Mouse (Mus musculus) forebrain, embryonic 16.5 days (tissue): ENCODE data around the gene Gm47955. TPM values are rescaled to one million over a fixed set of nuclear protein-coding genes. Genes with fewer than 3 reads are reported as not detected.
"Not testable (repeated sequence)": the region's sequence is repeated elsewhere in the genome, so short reads cannot be mapped to it uniquely, and the experiment has no call there.

Experiments used
- ATAC-seq: fragments of 200-750 bp; cut with Nextera tagmentation; 2 replicates; pipeline ENCODE4 v1.8.0; 2017; ENCODE audit warnings: mild to moderate bottlenecking, moderate library complexity
- H3K27ac ChIP-seq: fragments of 300-500 bp; sonication (generic); 2 replicates; pipeline ENCODE4 v1.5.1; 2014; ENCODE audit warnings: low read length, control low read depth
- H3K27me3 ChIP-seq: fragments of 300-500 bp; sonication (generic); replicated peaks from 2 replicates; pipeline ENCODE4 v1.6.1; 2014; ENCODE audit warnings: low read length; ENCODE audit not compliant: control insufficient read depth, insufficient read depth
- H3K36me3 ChIP-seq: fragments of 300-500 bp; sonication (generic); 2 replicates; pipeline ENCODE4 v1.6.1; 2014; ENCODE audit not compliant: control insufficient read depth, insufficient read depth
- H3K4me1 ChIP-seq: fragments of 300-500 bp; sonication (generic); replicated peaks from 2 replicates; pipeline ENCODE4 v1.6.1; 2014; ENCODE audit warnings: low read length; ENCODE audit not compliant: control insufficient read depth, insufficient read depth
- H3K4me2 ChIP-seq: fragments of 300-500 bp; sonication (generic); 2 replicates; pipeline ENCODE4 v1.6.1; 2014; ENCODE audit warnings: mild to moderate bottlenecking, low read length, control low read depth
- H3K4me3 ChIP-seq: fragments of 300-500 bp; sonication (generic); replicated peaks from 2 replicates; pipeline ENCODE4 v1.5.1; 2014; ENCODE audit warnings: mild to moderate bottlenecking, low read length, control low read depth
- H3K9ac ChIP-seq: fragments of 300-500 bp; sonication (generic); replicated peaks from 2 replicates; pipeline ENCODE4 v1.6.1; 2014; ENCODE audit warnings: low read depth, low read length, control low read depth
- H3K9me3 ChIP-seq: fragments of 300-500 bp; sonication (generic); 2 replicates; pipeline ENCODE4 v1.6.1; 2016; ENCODE audit warnings: low read length; ENCODE audit not compliant: control insufficient read depth
- WGBS: fragments of 180-500 bp; shearing (Covaris S2); extraction: QIAGEN DNeasy Blood & Tissue Kit; methylation state at CpG from one replicate; pipeline ENCODE4 v1.1.7; 2014; 5-methylcytosine and 5-hydroxymethylcytosine counted together
- polyA plus RNA-seq: library from polyadenylated mRNA; unstranded; fragments of >200 nt; fragmentation: Nextera tagmentation; extraction: Ambion mirVana; gene quantifications from 2 replicates; pipeline ENCODE4 v1.2.1, GENCODE M21; 2015

Gene Gm47955
- polyA plus RNA-seq, 1 experiment from 2014 or later = not detected

DNA sequence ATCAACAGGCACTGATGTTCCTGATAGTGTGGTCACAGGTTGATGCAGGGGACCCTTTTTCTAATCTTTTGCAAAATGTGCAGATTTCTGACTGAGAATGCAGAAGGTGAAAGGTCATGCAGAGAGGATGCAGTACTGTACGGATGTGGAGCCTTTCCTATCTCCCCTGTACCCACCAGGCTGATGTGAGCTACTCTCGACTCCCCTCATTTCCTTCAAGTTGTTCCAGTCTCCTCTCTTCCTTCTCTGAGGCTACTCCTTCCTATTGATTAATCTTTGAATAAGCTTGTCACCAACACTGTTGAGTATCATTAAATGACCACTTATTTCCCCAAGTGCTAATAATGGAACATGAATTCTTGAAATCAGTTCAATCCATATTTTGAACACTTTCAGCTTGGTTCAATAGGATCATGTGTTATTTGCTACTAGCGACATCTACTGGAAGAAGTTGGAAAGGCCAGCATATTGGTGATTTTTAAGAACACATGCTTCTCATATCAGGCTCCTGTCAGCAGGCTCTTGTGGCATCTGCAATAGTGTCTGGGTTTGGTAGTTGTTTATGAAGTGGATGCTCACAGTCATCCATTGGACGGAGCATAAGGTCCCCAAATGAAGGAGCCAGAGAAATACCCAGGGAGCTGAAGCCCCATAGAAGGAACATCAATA is 27.6 kb downstream of the Gm47955 start:
- H3K4me2 ChIP-seq = no peak overlapping the region
- peak; percentile 90 for ATAC-seq
- no peaks in the 10 kb centered on the region for H3K27me3 ChIP-seq
- no peaks in the 10 kb centered on the region for H3K9me3 ChIP-seq
- no peak overlapping the region for H3K4me3 ChIP-seq
- no peaks in the 10 kb centered on the region for H3K36me3 ChIP-seq
- 33% methylated on average over 4 of the region's 4 CpGs for WGBS
- no peak overlapping the region for H3K27ac ChIP-seq
- no peaks in the 10 kb centered on the region for H3K4me1 ChIP-seq
- no peak overlapping the region for H3K9ac ChIP-seq

DNA sequence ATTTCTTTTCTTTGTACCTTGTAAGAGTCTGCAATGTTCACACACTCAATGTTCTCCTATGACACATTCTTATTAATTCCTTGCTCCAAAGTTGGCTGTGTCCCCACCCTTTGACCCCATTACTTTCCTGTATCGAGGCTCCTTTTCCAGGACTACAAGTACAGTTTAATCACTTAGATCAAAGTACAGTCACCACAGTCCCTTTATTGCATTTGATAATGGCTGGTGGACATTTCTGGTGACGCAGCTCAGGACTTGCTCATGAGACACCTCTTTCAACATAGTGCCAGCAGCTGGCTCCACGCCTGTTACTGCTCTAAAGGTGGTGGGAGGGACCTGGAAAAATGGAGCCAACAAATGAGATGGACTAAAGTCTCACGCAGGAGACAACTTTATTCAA is 31.0 kb downstream of the Gm47955 start:
- no peak overlapping the region for H3K4me3 ChIP-seq
- no peak for ATAC-seq
- no peaks in the 10 kb centered on the region for H3K9me3 ChIP-seq
- no peaks in the 10 kb centered on the region for H3K36me3 ChIP-seq
- no peak overlapping the region for H3K27ac ChIP-seq
- H3K4me1 ChIP-seq = no peaks in the 10 kb centered on the region
- WGBS = 66% methylated on average over 4 of the region's 4 CpGs
- no peak overlapping the region for H3K4me2 ChIP-seq
- no peaks in the 10 kb centered on the region for H3K27me3 ChIP-seq
- H3K9ac ChIP-seq = no peak overlapping the region

DNA sequence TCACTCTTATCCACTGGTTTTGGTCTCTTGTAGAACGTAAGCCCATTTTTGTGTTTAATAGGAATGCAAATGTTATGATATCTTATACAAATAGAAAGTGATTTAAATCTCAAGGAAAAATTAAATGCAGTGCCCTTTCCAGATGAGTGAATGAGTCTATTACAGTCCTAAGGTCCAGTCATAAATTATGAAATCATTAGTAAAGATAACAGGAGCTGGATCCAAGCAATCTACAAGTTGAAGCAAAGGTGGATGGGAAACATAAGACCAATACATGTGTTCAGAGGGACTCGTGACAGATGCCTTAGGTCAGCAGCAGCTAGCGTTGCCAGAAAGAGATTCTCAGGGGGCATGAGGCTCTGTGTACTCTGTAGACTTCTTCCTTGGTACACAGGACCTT is 31.5 kb downstream of the Gm47955 start:
- Histone ChIP-seq H3K9ac (no peak overlapping the region), H3K4me2 (no peak overlapping the region), H3K36me3 (no peaks in the 10 kb centered on the region), H3K9me3 (no peaks in the 10 kb centered on the region), H3K4me3 (no peak overlapping the region), H3K4me1 (no peaks in the 10 kb centered on the region), H3K27me3 (no peaks in the 10 kb centered on the region), H3K27ac (no peak overlapping the region)
- 82% methylated on average over 3 of the region's 3 CpGs for WGBS
- ATAC-seq = no peak

DNA sequence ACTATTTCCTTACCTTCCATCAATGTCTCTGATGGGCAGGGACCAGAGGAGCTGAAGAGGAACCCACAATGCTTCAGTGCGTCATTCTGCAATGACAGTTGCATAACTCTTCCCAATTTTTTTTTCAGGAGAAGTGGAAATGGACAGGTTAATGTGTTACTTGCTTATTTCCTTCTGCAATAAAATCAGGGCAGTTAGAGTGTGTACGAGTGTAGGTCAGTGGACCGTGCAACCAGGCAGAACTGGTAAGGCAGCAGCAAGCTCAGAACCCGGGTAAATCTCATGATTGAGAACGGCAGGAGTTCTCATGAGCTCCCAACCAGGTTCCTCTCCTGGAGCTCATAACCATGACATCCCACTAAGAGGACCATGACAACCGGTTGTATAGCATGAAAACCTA is 32.0 kb downstream of the Gm47955 start:
- no peak for ATAC-seq
- Histone ChIP-seq H3K4me2 (no peak overlapping the region), H3K4me1 (no peaks in the 10 kb centered on the region), H3K9me3 (no peaks in the 10 kb centered on the region), H3K36me3 (no peaks in the 10 kb centered on the region), H3K9ac (no peak overlapping the region), H3K27me3 (no peaks in the 10 kb centered on the region), H3K27ac (no peak overlapping the region), H3K4me3 (no peak overlapping the region)
- WGBS = 92% methylated on average over 6 of the region's 6 CpGs

DNA sequence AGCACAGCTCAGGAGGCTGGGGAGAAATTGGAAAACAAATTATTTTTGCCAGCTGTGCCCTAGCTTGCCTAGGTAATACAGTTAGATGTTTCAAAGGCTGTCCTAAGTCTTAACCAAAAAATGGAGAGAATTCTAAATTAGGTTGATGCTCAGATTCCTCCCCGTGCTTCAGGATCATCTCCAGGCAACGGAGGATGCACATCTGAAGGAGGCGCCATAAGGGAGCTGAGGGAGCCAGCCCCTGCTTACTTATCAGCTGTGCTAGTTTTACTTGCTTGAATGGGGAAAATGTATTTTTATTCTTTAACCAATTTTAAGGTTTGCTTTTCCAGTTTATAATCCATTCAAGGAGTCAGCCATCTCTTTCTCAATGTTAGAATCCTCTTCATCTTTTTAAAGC is 33.9 kb downstream of the Gm47955 start:
- Histone ChIP-seq H3K9ac (no peak overlapping the region), H3K4me3 (no peak overlapping the region), H3K4me1 (no peaks in the 10 kb centered on the region), H3K4me2 (no peak overlapping the region), H3K9me3 (no peaks in the 10 kb centered on the region), H3K27ac (no peak overlapping the region), H3K36me3 (no peaks in the 10 kb centered on the region), H3K27me3 (no peaks in the 10 kb centered on the region)
- WGBS = 75% methylated on average over 3 of the region's 3 CpGs
- no peak for ATAC-seq

DNA sequence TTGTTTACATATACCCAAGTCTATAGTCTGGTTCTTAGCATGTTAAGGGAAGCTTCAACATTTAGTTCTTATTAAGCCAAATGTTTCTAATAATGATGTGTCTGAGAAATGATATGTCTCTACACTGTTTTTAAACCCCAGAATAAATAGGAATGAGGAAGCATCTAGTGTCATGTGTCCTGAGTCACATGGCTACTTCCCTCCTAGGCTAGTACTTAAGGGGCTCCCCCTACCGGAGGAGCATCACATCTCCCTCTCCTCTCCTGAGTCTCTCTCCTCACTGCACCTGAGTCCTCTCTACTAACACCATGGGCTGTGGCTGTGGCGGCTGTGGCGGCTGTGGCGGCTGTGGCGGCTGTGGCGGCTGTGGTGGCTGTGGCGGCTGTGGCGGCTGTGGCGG is 40.2 kb downstream of the Gm47955 start, which contains the start of gene Gm47959:
Gene Gm47959, plus strand, starts transcription at position 243 of the 400 bp plus-strand sequence.
- WGBS = 96% methylated on average over 8 of the region's 9 CpGs
- H3K4me1 ChIP-seq, H3K9me3 ChIP-seq, ATAC-seq, H3K27ac ChIP-seq, H3K9ac ChIP-seq, H3K27me3 ChIP-seq, H3K4me2 ChIP-seq, H3K36me3 ChIP-seq, H3K4me3 ChIP-seq: not testable (repeated sequence)

DNA sequence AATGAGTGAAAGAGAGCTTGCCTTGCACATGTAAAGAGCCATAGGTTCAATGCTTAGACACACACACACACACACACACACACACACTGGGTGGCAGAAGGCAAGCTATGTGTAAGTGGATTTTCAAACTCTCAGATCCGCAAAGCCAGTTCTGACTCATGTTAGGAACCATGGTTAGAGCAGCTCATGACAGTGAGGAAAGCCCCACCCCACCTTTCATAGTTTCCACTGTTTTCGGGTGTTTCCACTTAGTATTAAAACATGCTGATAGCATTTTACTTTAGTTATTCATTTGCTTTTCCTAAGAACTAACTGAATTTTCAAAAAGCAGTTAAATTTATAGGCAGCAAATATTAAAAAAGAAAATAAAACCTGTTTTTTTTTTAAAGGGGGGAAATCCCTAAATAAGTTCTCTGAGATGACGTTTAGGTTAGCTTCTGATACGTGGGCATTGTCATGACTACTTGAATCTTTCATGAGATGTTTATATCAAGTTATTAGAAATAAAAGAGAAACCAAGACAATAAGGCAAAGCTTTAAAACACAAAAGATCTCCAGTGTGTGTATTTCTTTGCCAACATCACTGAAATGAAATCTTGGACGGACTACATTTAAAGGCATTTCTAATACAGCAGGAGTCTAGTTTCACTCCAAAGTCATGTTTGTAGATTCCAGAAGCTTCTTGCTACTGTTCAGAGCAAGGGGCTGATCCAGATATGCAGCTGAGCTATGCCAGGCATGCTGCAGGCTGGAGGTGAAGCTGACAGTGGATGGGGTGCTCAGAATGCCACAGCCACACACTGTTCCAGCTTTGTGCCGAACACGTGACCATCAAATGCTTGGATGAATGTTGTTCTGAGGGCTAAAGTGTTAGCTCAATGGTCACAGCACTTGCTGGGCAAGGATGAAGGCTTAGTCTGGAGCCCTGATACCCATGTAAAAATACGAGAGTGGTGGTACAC is 46.4 kb downstream of the Gm47955 start:
- 84% methylated on average over 8 of the region's 8 CpGs for WGBS
- ATAC-seq = no peak
- Histone ChIP-seq H3K9ac (no peak overlapping the region), H3K4me3 (no peak overlapping the region), H3K27me3 (no peaks in the 10 kb centered on the region), H3K36me3 (no peaks in the 10 kb centered on the region), H3K4me2 (no peak overlapping the region), H3K9me3 (no peaks in the 10 kb centered on the region), H3K4me1 (0 out of 2 replicates have a peak, but pooled peaks cover 4% of the 10 kb centered on the region), H3K27ac (no peak overlapping the region)

DNA sequence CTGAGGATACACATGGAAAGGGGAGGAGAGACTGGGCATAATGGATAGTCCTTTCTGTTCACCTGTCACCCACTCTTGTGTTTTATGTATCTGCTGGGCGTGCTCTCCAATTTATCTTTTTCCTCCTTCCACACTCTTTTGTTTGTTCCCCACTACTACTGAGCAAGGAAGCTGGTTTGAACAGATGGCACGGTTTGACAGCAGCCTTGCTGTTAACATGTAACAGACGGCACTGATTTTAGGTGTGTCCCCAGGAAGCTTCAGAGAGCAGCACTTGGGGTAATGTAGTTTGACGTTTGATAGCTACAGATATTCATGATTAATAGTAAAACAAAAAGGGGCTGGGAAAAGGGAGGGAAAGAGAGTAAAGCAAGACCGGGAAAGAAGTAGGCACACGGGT is 47.4 kb downstream of the Gm47955 start:
- no peak overlapping the region for H3K27ac ChIP-seq
- H3K36me3 ChIP-seq = no peaks in the 10 kb centered on the region
- H3K4me2 ChIP-seq = no peak overlapping the region
- 67% methylated on average over 6 of the region's 6 CpGs for WGBS
- H3K9me3 ChIP-seq = no peaks in the 10 kb centered on the region
- no peak overlapping the region for H3K9ac ChIP-seq
- ATAC-seq = peak; percentile 86
- no peaks in the 10 kb centered on the region for H3K27me3 ChIP-seq
- H3K4me3 ChIP-seq = no peak overlapping the region
- H3K4me1 ChIP-seq = 0 out of 2 replicates have a peak, but pooled peaks cover 4% of the 10 kb centered on the region
